Mouse (Mus musculus) ovary, postnatal 14 days (tissue): ENCODE measurements at regions not wholly inside any gene's neighbourhood (a gene's known extent, or its start where the extent isn't known, plus 50 kb on each side); places are given as distances from the start of the nearest gene placed in this dataset.

Experiments used
- DNase-seq: peaks from one replicate; pipeline ENCODE4 v3.0.0; 2022; ENCODE audit warnings: low spot score

- no peak for DNase-seq
Measured at GRCm38 (mm10) chr13:6178362-6179070, 317.2 kb downstream of the Klf6 start.

DNA sequence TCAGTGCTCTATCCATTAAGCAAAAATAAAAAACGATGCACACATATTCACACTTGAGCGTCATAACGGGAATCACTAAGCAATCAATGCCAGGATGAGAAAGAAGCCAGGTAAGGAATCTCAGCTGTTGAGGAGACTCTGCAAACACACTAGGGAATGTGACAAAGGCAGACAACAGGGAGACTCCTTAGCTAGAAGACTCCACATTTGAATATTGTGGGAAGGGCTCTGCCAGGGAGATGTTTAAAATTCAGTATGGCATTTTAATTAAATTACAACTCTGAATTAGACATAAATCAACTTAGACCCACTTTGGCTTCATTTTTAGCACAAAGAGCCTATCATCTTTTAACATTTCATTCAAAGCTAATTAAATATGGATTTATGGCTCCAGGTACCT lies 327.9 kb downstream of the Klf6 start:
- no peak for DNase-seq

DNA sequence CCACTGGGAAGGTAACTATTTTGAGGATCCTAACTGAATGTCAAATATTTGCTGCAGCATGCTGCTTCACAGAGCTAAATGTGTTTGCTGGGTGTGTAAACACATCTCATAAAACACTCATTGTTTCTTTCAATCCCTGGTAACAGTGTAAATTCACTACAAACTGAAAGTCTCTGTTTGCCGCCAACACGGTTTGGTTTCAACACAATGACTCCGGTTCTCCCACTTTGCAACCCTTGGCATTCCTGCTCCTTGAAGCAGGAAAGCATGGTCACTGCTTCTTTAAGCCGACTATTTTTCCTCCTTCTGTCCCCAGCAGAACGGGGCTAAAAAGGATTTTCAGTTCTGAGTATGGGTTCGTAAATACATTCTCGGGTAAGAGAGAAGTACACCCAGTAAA lies 328.3 kb downstream of the Klf6 start:
- no peak for DNase-seq

DNA sequence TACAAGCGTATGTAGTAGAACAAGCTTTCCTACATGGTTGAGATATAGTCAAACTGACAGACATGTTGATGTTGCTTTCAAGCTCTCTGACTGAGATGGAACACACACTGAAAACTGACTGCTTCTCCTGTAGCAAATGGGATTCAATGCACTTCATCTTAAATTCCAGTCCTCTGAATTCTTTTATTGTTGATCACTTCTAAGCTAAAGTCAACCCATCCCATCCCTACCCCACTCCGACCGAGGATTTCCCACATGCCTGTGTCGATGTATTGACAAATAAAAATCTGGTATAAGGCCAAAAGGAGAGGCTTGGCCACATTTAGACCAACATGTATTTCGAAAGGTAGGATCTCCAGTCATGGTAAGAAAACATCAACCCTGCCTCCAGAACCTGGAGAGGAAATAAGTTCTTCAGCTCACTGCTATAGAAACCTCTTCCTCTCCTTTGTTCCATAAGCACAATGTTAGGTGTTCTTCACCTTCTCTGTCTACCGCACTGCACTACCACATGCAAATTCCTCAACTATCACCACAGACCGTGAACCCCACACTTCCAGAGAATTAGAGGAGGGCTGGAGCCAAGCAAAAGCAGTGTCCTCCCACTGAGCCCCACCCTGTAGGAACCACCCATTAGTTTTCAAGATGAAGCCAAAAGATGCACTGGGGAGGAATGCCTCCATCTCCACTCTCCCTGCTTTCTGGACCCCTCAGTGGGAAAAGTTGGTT lies 330.1 kb downstream of the Klf6 start:
- DNase-seq: no peak

- DNase-seq: no peak
Measured at GRCm38 (mm10) chr13:6191915-6192295, 330.6 kb downstream of the Klf6 start.

GRCm38 (mm10) chr13:6196690-6197089 lies 335.4 kb downstream of the Klf6 start:
- DNase-seq: no peak

- no peak for DNase-seq
Measured at GRCm38 (mm10) chr13:6199107-6199506, 337.8 kb downstream of the Klf6 start.

DNA sequence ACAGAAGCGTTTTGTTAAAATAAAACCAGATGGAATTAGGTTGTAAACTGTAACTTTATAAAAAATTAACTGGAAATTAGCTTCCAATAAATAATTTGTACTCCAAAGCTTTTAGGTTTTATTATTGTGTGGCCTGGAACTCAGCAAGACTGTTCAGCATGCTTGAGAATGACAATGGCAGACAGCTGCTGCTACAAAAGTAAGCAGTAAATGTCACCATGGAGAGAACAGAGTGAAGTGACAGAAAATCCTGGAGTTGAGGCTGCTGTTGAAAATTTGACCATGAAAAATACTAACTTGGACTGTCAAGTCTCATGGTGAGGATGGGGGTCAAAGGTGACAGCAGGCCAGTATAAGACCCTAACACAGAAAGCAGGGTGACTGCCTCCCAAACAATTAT lies 340.2 kb downstream of the Klf6 start:
- no peak for DNase-seq

DNA sequence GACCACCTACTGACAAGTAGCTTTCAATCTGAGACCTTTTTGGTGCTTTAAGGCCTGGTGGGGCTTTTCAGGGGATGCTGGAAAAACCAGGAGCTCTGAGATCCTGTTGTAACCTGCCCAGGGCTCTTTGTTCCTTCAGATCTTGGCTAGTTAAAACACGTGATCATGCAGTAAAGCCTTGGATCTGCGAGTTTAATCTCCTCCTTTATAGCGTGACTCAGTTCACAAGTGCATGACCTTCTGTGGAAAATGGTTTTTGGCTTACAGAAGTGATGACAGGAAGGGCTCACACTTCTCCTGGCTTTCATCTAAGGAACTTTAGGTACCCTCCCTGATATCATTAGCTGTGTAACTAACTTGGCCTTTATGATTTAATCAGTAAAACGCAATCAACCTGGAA lies 343.1 kb upstream of the Pitrm1 start:
- DNase-seq: no peak

DNA sequence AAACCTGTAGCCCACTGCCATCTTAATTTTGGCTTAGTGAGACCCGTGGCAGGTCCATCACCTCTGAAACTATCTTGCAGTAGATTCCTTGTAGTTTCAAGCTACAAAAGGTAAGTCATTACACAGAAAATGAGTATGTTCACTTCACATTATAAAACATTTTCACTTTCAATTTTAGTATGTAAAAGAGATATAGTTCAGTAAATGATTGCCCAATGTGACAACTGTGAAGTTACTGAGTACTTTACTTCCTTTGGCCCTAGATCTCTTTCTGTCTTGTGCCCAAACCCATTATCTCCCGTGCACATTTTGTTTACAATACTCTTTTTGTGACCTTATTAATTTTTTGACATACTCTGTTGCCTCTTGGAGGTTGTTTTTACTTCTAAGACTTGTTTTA lies 335.4 kb upstream of the Pitrm1 start:
- no peak for DNase-seq

- no peak for DNase-seq
Measured at GRCm38 (mm10) chr13:6214189-6214588, 333.8 kb upstream of the Pitrm1 start.

DNA sequence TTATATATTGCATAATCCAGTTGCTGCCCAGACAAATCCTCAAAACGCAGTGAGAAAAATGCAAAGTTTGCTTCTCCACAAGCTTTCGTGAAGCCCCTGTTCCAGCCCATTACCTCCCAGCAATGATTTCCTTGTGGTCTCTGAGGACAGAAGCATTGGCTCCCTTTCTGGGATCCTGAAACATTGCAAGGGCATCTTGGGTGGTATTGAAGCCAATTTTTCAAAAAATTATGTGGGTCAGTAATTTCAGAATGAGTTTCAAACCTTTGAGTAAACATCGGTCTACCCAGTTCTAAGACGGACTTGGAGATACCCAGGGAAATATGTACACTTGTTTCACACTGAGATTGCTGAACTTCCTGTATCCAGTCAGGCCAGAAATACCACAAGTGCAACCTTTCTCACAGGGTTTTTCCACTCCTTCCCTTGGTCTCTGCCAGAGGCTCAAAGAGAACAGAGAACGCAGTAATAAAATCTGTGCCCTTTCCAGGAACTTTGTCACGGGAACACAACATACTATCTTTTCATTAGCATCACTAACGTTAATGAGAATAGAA lies 321.8 kb upstream of the Pitrm1 start:
- DNase-seq: no peak

GRCm38 (mm10) chr13:6228278-6228677 lies 319.7 kb upstream of the Pitrm1 start:
- no peak for DNase-seq

DNA sequence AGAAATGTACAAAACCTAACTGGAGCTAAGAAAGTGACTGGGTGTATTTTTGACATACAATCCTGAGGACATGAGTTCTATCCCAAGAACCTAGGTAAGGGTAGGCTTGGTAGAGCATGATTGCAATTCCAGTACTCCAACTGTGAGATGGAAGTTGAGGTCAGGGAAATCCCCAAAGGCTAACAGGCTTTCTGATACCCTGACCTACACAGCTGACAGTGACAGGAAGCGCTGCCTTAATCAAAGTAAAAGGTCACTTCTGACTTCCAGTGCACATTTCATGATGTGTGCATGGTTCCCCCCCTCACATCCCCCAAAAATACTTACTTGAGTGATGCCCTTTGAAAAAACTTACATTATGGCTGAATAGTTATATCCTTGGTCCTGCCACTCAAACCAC lies 312.6 kb upstream of the Pitrm1 start:
- no peak for DNase-seq

GRCm38 (mm10) chr13:6236503-6236902 lies 311.4 kb upstream of the Pitrm1 start:
- DNase-seq: no peak

- DNase-seq: no peak
Measured at GRCm38 (mm10) chr13:6237201-6237600, 310.7 kb upstream of the Pitrm1 start.

DNA sequence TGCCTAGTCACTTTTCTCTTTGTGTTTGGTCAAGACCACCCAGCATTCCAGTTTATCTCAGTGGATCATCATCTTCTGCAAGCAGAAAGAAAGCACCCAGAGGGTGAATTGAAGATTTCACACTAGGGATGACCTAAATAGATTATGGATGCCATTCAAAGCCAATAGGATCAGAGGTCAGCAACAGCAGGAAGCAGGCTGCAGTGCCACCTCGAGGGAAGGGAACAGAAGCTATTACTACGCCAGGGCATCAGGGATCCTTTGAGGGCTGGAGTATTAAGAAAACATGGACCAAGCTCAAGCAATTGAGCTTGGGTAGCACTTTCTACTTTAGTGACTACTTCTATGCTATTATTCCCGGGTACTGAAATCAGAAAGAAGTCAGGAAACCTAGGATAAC lies 307.1 kb upstream of the Pitrm1 start:
- no peak for DNase-seq

DNA sequence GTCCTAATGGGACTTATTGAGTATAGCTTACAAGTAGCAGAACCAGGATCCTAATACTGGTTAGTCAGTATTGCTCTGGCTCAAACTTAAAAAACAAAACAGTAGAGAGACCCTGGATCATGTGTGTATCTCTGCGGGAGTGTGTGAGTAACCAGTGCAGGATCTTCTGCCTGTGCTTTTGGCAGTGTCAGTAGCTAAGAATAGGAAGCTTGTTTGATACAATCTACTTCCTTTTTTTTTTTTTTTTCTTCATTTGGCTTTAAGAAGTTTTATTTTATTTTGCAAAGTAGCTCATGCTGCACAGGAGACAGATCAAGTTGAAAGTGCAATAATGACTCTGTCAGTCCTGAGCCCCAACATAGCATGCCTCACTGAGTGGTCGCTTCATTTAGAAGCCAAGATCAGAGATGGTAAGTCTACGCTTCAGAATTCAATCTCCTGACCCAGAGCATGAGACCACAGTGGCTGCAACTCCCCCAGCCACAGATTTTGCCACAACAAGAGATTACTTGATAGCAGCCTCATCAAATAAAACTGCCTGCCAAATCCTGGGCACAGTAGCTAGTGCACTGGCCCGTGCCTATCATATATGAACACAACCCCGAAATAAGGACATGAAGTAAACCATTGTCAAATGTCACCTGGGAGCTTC lies 306.4 kb upstream of the Pitrm1 start:
- no peak for DNase-seq

- DNase-seq: no peak
Measured at GRCm38 (mm10) chr13:6250106-6250505, 297.8 kb upstream of the Pitrm1 start.

GRCm38 (mm10) chr13:6251025-6251862 lies 296.7 kb upstream of the Pitrm1 start:
- DNase-seq: no peak

GRCm38 (mm10) chr13:6252100-6252499 lies 295.8 kb upstream of the Pitrm1 start:
- DNase-seq: no peak

DNA sequence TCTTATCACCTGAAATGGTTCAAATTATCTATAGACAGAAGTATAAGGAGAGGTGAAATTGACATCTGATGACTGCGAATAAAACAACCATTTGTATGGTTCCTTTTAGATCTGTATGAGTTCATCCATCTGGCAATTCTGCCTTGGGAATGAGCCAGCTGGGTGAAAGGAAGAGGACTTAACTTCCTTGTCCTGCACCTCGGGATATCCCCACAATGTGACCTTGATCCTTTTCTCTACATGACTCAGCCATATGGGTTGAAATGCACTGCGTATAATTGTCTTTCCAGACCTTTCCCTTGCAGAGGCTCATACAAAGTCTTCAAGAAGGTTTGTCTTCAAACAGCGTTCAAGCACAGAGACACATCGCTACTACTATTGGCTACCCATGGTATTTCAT lies 292.6 kb upstream of the Pitrm1 start:
- no peak for DNase-seq
